Mouse (Mus musculus) adrenal gland, adult (tissue): ENCODE data around the gene Gpr18.
"Not testable (repeated sequence)": the region's sequence is repeated elsewhere in the genome, so short reads cannot be mapped to it uniquely, and the experiment has no call there.

Experiments
- DNase-seq, 2 experiments: peaks; one replicate each; pipeline ENCODE4 v3.0.0; 2022 to 2023; ENCODE audit warnings: low spot score in 1 of 2; ENCODE audit not compliant: inconsistent age in 2 of 2

Gpr18 gene

DNA sequence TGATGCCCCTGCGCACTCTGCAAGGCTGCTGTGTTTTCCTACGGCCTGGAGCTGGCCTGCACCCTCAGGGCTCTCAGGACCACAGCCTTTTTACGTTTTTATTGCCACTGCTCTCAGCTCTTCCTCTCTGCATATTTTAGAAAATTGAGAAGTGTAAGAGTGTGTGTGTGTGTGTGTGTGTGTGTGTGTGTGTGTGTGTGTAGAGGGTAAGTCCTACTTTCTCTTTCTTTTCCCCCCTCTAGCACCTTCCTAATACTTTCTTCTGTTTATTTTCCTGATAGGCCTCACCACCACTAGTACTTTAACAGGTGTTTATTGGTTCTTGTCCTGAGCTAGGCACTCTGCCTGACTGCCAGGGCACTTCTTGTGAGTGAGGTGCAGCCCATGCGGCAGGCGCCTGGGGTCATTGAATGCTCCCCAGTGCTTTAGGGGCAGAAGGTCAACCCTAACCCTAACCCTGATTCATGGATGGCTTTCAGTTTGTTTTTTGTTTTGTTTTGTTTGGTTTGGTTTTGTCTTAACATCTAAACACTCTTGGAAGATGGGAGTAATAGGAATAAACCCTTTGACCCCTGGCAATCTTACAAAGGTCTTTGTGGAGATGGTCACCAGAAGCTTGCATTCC lies 21.0 kb downstream of the Gpr18 start:
- no peak for DNase-seq

DNA sequence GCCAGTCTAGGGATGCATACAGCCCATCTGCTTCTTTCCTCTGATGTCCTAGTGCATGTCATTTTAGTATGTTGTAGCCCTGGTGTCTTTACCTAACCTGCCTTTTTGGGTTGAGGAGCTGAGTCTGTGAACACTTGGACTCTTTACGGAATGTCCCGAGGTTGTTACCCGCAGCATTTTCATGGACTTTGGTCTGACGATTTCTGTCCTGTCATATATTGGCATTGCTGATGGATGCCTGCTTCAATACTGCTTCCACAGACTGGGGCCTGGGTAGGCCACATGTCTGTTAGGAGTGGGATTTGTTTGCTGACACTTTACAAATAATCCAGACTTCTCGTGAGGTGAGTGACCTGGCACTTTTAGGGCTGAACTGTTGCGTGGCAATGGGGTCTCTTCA lies 21.8 kb downstream of the Gpr18 start:
- DNase-seq = no peak

DNA sequence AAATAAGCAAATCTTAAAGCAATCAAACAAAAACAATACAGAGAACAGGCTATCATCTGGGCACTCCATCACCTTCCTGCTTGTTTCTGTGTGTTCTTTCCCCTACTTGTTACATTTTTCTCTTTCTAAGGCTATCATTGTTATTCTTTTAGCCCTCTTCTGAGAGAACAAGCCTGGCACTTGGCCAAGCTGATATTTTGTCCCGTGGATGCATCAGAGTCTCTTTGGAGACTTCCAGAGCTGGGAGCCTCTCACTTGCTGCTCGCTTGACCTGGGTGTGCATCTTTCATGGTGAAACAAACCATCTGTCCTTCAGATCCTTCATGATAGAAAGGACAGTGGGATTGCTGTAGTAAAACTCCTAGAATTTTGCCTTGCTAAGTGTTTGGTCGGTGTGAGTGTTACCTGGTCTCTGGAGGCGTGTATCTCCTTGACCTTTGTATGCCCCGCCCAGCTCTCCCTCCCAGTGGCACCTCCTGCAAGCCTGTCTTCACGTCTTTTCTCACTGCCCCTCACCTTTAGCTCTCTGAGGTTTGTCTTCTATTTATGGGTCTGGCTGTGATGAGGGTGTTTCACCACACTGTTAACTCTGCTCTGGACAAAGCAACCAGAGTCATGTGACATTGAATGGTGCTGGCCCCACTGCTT lies 31.3 kb downstream of the Gpr18 start:
- peak in 1 of 2 experiments; percentile 60 for DNase-seq

DNA sequence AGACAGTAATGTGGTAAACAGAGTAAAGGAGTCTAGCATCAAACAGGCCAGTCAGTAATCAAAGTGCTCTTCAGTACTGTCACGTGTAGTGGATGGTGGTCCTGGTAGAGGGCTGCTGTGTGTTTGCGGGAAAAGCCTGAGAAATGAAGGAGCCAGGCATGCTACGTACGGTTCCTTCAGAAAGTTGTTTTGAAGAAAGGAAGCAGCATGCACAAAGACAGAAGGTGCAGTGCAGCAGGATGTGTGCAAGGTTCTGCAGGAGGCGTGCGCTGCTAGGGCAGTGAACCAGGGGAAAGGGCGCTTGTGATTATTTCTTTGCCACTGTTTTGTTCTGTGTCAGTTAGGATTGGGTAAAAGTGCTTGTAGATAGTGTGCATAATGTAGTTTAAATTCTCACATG lies 34.4 kb downstream of the Gpr18 start:
- no peak for DNase-seq

DNA sequence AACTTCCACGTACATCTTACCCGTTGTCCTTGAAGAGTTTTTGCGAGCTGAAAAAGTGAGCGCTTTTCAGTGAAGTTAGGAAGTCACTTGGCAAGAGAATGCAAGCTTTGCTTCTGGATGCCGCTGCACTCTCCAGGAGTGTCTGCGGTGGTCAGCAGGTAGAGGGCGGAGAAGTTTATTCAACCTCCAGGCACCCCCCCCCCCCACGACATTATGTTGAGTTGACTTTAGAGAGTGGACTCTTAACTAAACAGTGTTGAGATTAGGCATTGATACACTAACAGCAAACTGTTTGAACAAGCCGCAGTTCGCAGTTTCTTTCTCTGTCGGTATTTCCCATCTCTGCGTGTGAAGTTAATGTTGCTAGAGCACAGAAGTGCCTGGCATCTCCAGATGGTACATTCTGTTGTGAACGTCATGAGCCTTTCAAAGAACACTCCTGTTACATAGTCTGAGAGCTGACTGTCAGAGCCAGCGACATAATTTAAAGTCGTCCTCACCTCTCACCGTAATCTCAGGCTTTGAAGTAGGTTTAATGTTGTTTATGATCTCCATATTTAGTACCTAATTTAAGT lies 36.2 kb downstream of the Gpr18 start:
- no peak for DNase-seq

DNA sequence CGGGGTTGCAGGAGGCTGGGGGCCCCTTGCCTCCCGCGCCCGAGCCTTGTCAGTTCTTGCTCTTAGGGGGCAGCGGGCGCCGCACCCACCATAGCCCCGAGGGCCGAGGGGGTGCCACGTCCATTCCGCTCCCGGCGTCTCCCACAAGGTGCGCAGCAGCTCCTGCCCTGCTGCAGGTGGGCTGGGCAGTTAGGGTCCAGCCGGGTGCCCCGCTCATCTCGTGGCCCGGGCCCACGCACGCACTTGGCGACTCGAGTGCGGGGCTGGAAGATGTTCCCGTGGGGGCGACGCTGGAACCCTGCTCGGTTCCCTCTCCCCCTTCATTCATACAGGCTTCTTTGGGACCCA lies 36.7 kb downstream of the Gpr18 start:
- no peak for DNase-seq

DNA sequence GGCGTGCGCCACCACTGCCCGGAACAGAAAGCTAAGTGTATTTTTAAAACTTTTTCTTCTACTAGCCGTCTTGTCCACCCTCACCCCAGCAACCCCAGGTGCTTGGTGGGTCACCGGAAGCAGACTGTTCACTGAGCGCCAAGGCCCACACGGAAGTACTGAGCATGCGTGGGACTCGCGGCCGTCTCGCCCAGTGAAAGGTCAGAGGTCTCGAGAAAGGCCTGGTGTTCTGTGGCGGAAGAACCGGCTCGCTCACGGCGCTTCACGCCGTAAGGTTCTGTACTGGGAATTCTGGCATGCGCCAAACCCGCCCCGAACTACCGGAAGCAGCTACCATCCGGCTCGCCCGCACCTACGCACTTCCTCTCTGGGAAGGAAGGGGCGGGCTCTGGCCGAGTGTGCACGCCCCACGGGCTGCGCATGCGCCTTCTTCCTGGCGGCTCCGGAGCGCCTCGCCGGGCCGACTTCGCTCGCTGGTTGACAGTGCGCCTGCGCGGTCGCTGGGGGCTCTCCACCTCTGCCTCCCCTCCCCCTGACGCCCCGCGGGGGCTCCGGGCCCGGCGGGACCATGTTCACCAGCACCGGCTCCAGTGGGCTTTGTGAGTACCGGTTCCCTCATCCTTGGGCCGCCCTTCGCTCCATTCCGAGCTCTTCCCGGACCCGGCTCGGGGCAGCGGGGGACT lies 37.3 kb downstream of the Gpr18 start, which contains the start of gene Ubac2:
Gene Ubac2, plus strand, starts transcription at position 445 of the 683 bp plus-strand sequence.
- DNase-seq = peak; percentile 99

DNA sequence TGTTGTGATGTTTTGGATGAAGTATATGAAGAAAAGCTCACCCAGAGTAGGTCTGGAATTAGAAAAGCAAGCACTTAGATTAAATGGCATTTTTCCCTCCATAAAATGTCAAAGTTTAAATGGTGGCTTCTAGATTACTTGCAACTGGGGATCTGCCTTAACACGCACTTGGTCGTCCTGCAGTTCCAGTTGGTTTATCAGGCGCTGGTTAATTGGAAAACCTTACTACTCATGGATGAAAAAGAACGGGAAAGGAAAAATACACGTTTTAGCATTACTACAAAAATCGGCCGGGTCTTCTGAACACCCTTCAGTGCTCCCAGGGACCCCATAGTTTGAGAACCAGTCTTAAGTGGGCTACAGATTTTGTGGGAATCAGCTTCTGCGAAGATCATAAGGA lies 37.9 kb downstream of the Gpr18 start:
- DNase-seq = no peak

DNA sequence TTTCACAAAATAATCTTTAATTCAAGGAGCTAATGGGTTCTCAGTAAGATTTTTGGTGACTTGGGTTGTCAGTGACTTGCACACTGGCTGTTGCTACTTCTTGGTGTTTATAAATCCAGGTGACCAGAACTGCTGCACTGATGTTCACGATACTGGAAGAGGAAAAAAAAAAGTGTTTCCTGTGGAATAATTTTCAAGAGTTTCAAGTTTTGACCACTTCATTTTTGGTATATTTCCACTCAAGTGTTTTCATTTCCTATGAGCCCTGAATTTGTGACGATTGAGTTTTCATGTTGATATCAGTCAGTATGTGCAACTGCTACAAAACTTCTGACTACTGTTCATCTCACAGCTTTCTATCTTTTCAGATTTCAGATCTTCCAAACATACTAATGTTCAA lies 38.7 kb downstream of the Gpr18 start:
- DNase-seq = no peak

DNA sequence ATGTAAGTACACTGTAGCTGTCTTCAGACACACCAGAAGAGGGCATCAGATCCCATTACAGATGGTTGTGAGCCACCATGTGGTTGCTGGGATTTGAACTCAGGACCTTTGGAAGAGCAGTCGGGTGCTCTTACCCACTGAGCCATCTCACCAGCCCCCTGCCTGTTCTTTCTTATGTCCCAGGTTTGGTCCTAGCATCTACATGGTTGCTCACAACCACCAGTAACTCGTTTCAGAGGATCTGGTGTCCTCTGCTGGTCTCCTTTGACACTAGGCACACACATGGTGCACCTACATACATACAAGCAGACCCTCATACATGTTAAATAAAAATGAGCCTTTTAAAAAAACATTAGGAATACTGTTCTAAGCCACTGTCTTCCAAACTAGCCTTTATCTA lies 39.4 kb downstream of the Gpr18 start:
- DNase-seq = not testable (repeated sequence)

DNA sequence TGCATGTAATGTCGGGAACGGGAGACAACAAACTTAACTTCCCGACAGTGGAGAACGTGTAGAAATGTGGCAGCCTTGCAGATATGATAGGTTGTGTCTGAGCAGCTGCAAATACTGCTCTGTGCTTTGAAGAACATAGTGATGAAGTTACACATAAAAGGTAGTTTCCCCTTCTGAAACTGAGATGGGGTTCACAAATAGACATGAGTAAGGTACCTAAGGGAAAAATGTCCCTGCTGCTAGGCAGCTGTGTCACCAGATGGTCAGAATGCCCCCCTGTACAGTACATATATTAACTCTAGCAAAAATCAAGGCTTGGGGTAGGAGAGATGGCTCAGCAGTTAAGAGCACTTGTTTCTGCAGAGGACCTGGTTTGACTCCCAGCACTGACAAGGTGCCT lies 41.9 kb downstream of the Gpr18 start:
- DNase-seq = no peak

DNA sequence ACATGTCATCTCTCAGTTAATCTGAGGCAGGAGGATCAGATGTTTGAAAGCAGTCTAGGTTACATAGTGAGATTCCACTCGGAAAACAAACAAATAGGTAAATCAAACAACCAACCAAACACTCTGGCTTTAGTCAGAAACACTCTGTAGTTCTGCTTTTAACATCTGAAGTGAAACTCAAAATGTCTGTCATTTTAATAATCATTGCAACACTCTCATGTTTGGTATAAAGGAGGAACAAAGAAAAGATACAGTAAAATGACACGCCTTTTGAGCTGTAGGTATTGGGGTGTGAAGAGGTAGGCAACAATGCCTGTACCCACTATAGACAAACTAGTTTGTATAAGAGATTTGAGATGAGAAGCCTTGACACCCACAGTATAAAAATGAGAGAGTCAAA lies 42.4 kb downstream of the Gpr18 start:
- DNase-seq = no peak

DNA sequence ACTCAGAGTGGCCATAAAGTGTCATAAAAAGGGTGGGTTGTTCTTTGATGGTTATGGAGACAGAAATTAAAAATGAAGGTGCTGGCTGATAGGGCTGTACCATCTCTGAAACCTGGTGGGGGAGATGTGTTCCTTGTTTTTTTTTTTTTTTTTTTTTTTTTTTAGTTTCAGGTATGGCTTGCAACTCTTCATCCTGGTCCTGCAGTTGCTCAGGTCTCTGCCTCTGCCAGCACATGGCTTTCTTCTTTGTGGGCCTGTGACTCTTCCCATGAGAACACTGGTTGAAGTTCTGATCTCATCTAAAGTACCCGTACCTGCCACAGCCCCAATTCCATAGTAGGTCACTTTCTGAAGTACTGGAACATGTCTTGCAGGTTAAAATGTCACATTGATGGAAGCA lies 42.8 kb downstream of the Gpr18 start:
- no peak for DNase-seq

DNA sequence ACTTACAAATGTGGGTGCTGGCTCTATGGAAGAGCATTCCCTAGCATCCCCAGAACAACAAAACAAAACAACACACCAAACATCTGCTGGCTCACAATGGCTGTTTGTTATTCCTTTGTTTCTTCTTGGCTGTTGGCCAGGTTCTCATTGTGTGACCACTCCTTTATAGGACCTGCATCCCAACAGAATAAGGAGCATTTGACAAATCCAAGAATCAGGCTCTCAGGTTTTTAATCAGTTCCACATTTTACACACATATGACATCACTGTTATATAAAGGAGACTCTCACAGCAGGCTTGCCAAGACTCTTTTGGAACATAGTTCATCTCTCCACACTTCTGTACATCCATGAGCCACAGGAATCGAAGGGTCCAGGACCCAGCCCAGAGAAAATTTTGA lies 46.5 kb downstream of the Gpr18 start:
- no peak for DNase-seq

DNA sequence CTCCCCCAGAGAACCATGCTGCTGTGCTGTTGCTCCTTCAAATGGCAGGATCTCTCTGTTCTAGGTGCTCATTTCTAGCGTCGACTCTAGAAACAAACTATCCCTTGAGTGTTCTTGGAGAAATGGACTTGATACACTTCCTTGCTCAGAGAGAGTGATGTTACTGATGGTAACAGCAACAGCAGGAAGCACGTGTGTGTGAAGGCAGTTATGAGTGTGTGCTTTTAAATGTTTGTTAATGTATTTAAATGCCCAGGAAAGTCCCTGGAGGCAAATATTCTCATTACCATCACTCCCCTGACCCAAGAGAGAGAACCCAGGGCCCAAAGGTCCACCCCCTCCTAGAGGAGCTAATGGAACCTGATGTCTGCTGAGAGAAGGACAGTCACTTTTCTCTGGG lies 49.0 kb downstream of the Gpr18 start:
- no peak for DNase-seq

DNA sequence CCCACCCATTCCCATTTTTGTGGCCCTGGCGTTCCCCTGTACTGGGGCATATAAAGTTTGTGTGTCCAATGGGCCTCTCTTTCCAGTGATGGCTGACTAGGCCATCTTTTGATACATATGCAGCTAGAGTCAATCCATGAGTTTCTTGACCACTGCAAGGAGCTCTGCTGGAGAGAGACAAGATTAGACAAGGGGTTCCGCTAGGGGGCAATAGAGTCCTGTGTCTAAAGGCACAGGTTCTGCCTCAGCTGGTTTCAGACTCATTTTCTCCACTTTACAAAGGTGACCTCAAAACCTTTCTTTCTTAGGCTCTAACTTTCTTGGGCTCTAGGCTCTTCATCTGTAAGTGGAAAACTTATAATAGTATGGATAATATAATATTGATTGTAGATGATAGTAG lies 50.4 kb downstream of the Gpr18 start:
- peak; percentile 62 to 89 for DNase-seq
